Mouse (Mus musculus) stomach, postnatal 0 days (tissue): ENCODE results near the gene Tmem230.

Experiments used
- CTCF ChIP-seq: IDR thresholded peaks from 2 replicates; pipeline ENCODE4 v1.5.1; 2016; ENCODE audit warnings: antibody characterized with exemption, low read depth, mild to moderate bottlenecking, moderate library complexity
- EP300 ChIP-seq: optimal IDR thresholded peaks from 2 replicates; pipeline ENCODE3; 2016; ENCODE audit warnings: antibody characterized with exemption

- no peak for TF ChIP-seq CTCF
- TF ChIP-seq EP300, result no peak
Observed at GRCm38 (mm10) chr2:132232413-132232945, 15.1 kb downstream of the Tmem230 start.
